8 mouse cellular contexts compared by ENCODE assay signal in genomic region chr8:123761266-123761882, GRCm38 (mm10). TPM values are rescaled to one million over a fixed set of nuclear protein-coding genes. Genes with fewer than 3 reads are reported as not detected.
DNase-seq lines count a peak whose midpoint lies in the region; ATAC-seq and TF ChIP-seq lines count a peak whose summit lies in the region.

No protein-coding gene starts in this region.

- peaks cover 35% of the 10 kb centered on the region for H3K4me1 ChIP-seq in hindbrain, embryonic 10.5 days (replicated peaks)
- H3K4me1 ChIP-seq in hindbrain, embryonic 14.5 days (replicated peaks; ENCODE audit: control insufficient read depth, insufficient read depth, low read length): peaks cover 25% of the 10 kb centered on the region; the same call in 1 of the 2 replicates
- peaks cover 39% of the 10 kb centered on the region for H3K4me1 ChIP-seq in embryonic facial prominence, embryonic 10.5 days
- peaks cover 8% of the 10 kb centered on the region; the same call in 1 of the 2 replicates for H3K4me1 ChIP-seq in lung, postnatal 0 days (ENCODE audit: insufficient read depth, low read depth, low read length)

- WGBS in hindbrain, embryonic 10.5 days: 50% methylated on average over 12 of the region's 12 CpGs
- 52% methylated on average over 12 of the region's 12 CpGs for WGBS in hindbrain, embryonic 14.5 days
- 30% methylated on average over 12 of the region's 12 CpGs for WGBS in embryonic facial prominence, embryonic 10.5 days
- WGBS in lung, postnatal 0 days: 31% methylated on average over 12 of the region's 12 CpGs

- no peak for ATAC-seq in hindbrain, embryonic 14.5 days (ENCODE audit: low FRiP score)
- peak; percentile 32 for ATAC-seq in lung, postnatal 0 days

- no peak overlapping the region for H3K4me2 ChIP-seq in hindbrain, embryonic 14.5 days (replicated peaks)
- H3K4me2 ChIP-seq in lung, postnatal 0 days (replicated peaks; ENCODE audit: low read depth, low read length): no peak overlapping the region

- intact Hi-C loops in heart, postnatal 14 days (cut with DNase I): no loop called here

- TF ChIP-seq CTCF in lung, postnatal 0 days (IDR thresholded peaks at IDR 0.05): no peak

- H3K9ac ChIP-seq in hindbrain, embryonic 14.5 days: no peak overlapping the region
- H3K9ac ChIP-seq in lung, postnatal 0 days (replicated peaks; ENCODE audit: low read depth): no peak overlapping the region

- H3K9me3 ChIP-seq in hindbrain, embryonic 10.5 days: no peaks in the 10 kb centered on the region
- H3K9me3 ChIP-seq in hindbrain, embryonic 14.5 days (ENCODE audit: control insufficient read depth, low read length): no peaks in the 10 kb centered on the region
- no peaks in the 10 kb centered on the region for H3K9me3 ChIP-seq in embryonic facial prominence, embryonic 10.5 days
- no peaks in the 10 kb centered on the region for H3K9me3 ChIP-seq in lung, postnatal 0 days (ENCODE audit: low read length)

- DNase-seq in hindbrain, embryonic 10.5 days (ENCODE audit: low spot score): no peak
- DNase-seq in hindbrain, embryonic 14.5 days (ENCODE audit: low spot score): no peak
- DNase-seq in MN1 (ENCODE audit: low spot score): peak; percentile 89
- DNase-seq in embryonic facial prominence, embryonic 10.5 days (ENCODE audit: low spot score): peak; percentile 38
- peak; percentile 51 to 67 for DNase-seq in heart, postnatal 14 days
- DNase-seq in lung, postnatal 0 days (ENCODE audit: low spot score): peak; percentile 56
- DNase-seq in c-Kit-positive CD71-positive TER-119-positive erythroid progenitor cells, embryonic 14.5 days (ENCODE audit: low spot score): no peak
- DNase-seq in spleen, adult 18-20 months: no peak

- H3K27me3 ChIP-seq in hindbrain, embryonic 10.5 days (ENCODE audit: insufficient read depth, poor library complexity, severe bottlenecking): 0 out of 2 replicates have a peak, but pooled peaks cover 9% of the 10 kb centered on the region
- H3K27me3 ChIP-seq in hindbrain, embryonic 14.5 days (ENCODE audit: control insufficient read depth, insufficient read depth, low read length): no peaks in the 10 kb centered on the region
- peaks cover 25% of the 10 kb centered on the region for H3K27me3 ChIP-seq in embryonic facial prominence, embryonic 10.5 days (replicated peaks; ENCODE audit: low read depth, poor library complexity, severe bottlenecking)
- no peaks in the 10 kb centered on the region for H3K27me3 ChIP-seq in lung, postnatal 0 days (replicated peaks; ENCODE audit: insufficient read depth, low read length)

- peak overlapping the region; percentile 89; the same call in 1 of the 2 replicates for H3K27ac ChIP-seq in hindbrain, embryonic 10.5 days
- no peak overlapping the region for H3K27ac ChIP-seq in hindbrain, embryonic 14.5 days
- peak overlapping the region; percentile 81 for H3K27ac ChIP-seq in embryonic facial prominence, embryonic 10.5 days (replicated peaks)
- H3K27ac ChIP-seq in lung, postnatal 0 days (ENCODE audit: low read length): 0 out of 2 replicates have a peak overlapping the region, but pooled peaks have one; percentile 32

- no peak for TF ChIP-seq EP300 in lung, postnatal 0 days (IDR thresholded peaks at IDR 0.05)

- no peak overlapping the region for H3K4me3 ChIP-seq in hindbrain, embryonic 10.5 days
- no peak overlapping the region for H3K4me3 ChIP-seq in hindbrain, embryonic 14.5 days (replicated peaks; ENCODE audit: low read length)
- 0 out of 2 replicates have a peak overlapping the region, but pooled peaks have one; percentile 16 for H3K4me3 ChIP-seq in embryonic facial prominence, embryonic 10.5 days
- no peak overlapping the region for H3K4me3 ChIP-seq in lung, postnatal 0 days (ENCODE audit: low read depth, low read length)

- H3K36me3 ChIP-seq in hindbrain, embryonic 10.5 days: no peaks in the 10 kb centered on the region
- no peaks in the 10 kb centered on the region for H3K36me3 ChIP-seq in hindbrain, embryonic 14.5 days (replicated peaks; ENCODE audit: control insufficient read depth, insufficient read depth)
- H3K36me3 ChIP-seq in embryonic facial prominence, embryonic 10.5 days (replicated peaks): no peaks in the 10 kb centered on the region
- H3K36me3 ChIP-seq in lung, postnatal 0 days (ENCODE audit: insufficient read depth, low read length): no peaks in the 10 kb centered on the region

RNA-seq across cellular contexts. Expression of gene Rab4a, which starts 44.4 kb away (rescaled TPM):
- 66.4 and 76.6 TPM in 2 replicates for polyA plus RNA-seq in hindbrain, embryonic 10.5 days (2016; fragmentation: Nextera tagmentation; extraction: Ambion mirVana)
- polyA plus RNA-seq in hindbrain, embryonic 14.5 days (2014; fragmentation: Nextera tagmentation; extraction: Ambion mirVana): 79.1 and 82.7 TPM in 2 replicates
- polyA plus RNA-seq in embryonic facial prominence, embryonic 10.5 days (2016; fragmentation: Nextera tagmentation; extraction: Ambion mirVana): 56.8 and 58.0 TPM in 2 replicates
- 1 to 10 TPM; 7.8 to 7.9 TPM for total RNA-seq in heart, postnatal 14 days (2021)
- 27.9 and 32.1 TPM in 2 replicates for polyA plus RNA-seq in lung, postnatal 0 days (2015; fragmentation: Nextera tagmentation; extraction: Ambion mirVana)

Comparison
In these comparisons a context has a peak if more than half of its experiments do, and no peak if none do; other contexts are left out.
1. DNase-seq: peak in MN1 (single experiment), embryonic facial prominence, embryonic 10.5 days (single experiment), heart, postnatal 14 days (2 of 2) and lung, postnatal 0 days (single experiment); none in hindbrain, embryonic 10.5 days (single experiment), hindbrain, embryonic 14.5 days (single experiment), c-Kit-positive CD71-positive TER-119-positive erythroid progenitor cells, embryonic 14.5 days (single experiment) and spleen, adult 18-20 months (0 of 2).